Mouse (Mus musculus) ES-Bruce4 (cell line): ENCODE data around the gene 1700030K09Rik. TPM values are rescaled to one million over a fixed set of nuclear protein-coding genes. Genes with fewer than 3 reads are reported as not detected.
A peak's percentile ranks its signal among the peaks of the same experiment; 100 is the strongest.

ENCODE experiments used
- H3K27ac ChIP-seq: 2 replicates; pipeline ENCODE4 v1.5.1; 2012; ENCODE audit warnings: low read length, inconsistent platforms; ENCODE audit not compliant: insufficient read depth
- H3K27me3 ChIP-seq: 2 replicates; pipeline ENCODE4 v1.6.1; 2012; ENCODE audit warnings: mild to moderate bottlenecking, low read length, inconsistent platforms; ENCODE audit not compliant: control insufficient read depth, poor library complexity, insufficient read depth, severe bottlenecking
- H3K36me3 ChIP-seq: 2 replicates; pipeline ENCODE4 v1.6.1; 2012; ENCODE audit warnings: inconsistent platforms, mild to moderate bottlenecking, low read length, moderate library complexity; ENCODE audit not compliant: control insufficient read depth, poor library complexity, insufficient read depth, severe bottlenecking
- H3K4me1 ChIP-seq: one replicate; pipeline ENCODE4 v1.8.1; 2011; ENCODE audit warnings: low read length; ENCODE audit not compliant: control insufficient read depth, insufficient read depth
- H3K4me3 ChIP-seq: 2 replicates; pipeline ENCODE4 v1.5.1; 2011; ENCODE audit warnings: low read depth, mild to moderate bottlenecking, low read length
- H3K9ac ChIP-seq: 2 replicates; pipeline ENCODE4 v1.6.1; 2012; ENCODE audit warnings: low read depth, mild to moderate bottlenecking, inconsistent platforms; ENCODE audit not compliant: poor library complexity, severe bottlenecking
- H3K9me3 ChIP-seq: replicated peaks from 2 replicates; pipeline ENCODE4 v1.6.1; 2012; ENCODE audit warnings: mild to moderate bottlenecking, low read length, inconsistent platforms; ENCODE audit not compliant: control insufficient read depth, poor library complexity, insufficient read depth, severe bottlenecking
- CTCF ChIP-seq: IDR thresholded peaks from one replicate; pipeline ENCODE4 v1.8.1; 2011; ENCODE audit warnings: low read depth, low read length
- EP300 ChIP-seq: IDR thresholded peaks from 2 replicates; pipeline ENCODE4 v1.6.1; 2011; ENCODE audit warnings: low read depth, low read length; ENCODE audit not compliant: insufficient read depth
- POLR2A ChIP-seq: IDR thresholded peaks from one replicate; pipeline ENCODE4 v1.8.1; 2011; ENCODE audit warnings: low read length; ENCODE audit not compliant: insufficient read depth
- polyA plus RNA-seq: library from polyadenylated mRNA; stranded (reverse); fragments of >200 nt; gene quantifications from 2 replicates; pipeline ENCODE4 v1.2.4, GENCODE M21; 2011; ENCODE audit warnings: low read depth; ENCODE audit not compliant: missing spikeins, insufficient read depth, insufficient read length

The 1700030K09Rik gene
- 5.8 and 6.9 TPM in 2 replicates for polyA plus RNA-seq

DNA sequence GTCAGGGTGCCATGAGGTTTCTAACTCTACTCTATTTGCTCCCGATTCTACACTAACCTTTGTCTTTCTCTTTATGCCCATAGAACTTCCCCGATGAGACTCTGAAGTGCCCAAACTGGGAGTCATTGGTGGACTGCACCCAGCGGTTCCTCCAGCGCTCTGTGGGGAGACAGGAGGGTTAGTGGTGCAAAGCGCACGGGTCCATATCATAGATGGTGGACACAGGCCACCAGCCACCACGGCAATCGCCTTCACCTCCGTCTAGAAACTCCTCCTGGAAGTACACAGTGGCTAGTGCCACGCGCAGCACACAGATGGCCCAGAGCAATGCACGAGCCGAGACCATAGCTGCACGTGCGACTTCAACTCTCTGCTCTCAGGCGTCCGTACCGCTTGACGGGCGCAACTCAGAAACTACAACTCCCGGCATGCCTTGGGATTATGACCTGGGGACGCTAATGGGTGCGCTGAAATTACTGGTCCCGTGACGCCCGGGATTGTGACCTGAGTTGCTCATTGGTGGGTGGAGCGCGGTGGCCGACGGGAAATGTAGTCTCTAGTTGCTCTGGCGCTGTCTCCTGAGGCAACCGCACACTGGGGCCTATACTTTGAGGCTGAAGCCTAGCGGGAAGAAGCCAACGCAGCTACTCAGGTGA is at the start of gene 1700030K09Rik, which contains the start of gene Calr3:
1700030K09Rik (plus strand) TSS at position 543 of the 656 bp plus-strand sequence.
Calr3 (minus strand) TSS at position 533 of the 656 bp plus-strand sequence.
- TF ChIP-seq CTCF (no peak), POLR2A (no peak), EP300 (no peak)
- no peak within 1 kb of the TSS for H3K27ac ChIP-seq

DNA sequence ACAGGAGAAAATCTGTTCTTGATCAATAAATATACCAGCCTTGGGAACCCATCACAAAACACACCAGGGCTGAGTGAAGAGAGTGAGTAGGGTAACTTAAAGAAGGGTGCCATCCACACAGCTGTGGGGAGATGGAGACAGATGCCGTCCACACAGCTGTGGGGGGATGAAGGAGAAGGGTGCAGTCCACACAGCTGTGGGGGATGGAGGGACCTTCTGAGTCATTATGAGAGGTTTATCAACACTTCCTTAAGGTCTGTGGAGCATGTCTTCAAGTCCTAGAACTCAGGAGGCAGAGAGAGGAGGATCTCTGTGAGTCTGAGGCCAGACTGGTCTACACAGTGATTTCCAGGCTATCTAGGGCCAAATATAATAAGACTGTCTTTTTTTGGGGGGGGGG is 42.3 kb upstream of the 1700030K09Rik start:
- no peak for TF ChIP-seq EP300
- TF ChIP-seq POLR2A: no peak
- TF ChIP-seq CTCF: no peak
- no peaks in the 10 kb centered on the region for H3K27me3 ChIP-seq
- H3K9ac ChIP-seq: 0 out of 2 replicates have a peak overlapping the region, but pooled peaks have one; percentile 15
- H3K9me3 ChIP-seq: no peaks in the 10 kb centered on the region
- no peak overlapping the region for H3K4me3 ChIP-seq
- peaks cover 6% of the 10 kb centered on the region for H3K4me1 ChIP-seq
- 0 out of 2 replicates have a peak, but pooled peaks cover 3% of the 10 kb centered on the region for H3K36me3 ChIP-seq
- no peak overlapping the region for H3K27ac ChIP-seq

More for the DNA sequence above, at the start of gene 1700030K09Rik, which contains the start of gene Calr3:
- Histone ChIP-seq H3K9me3 (no peaks in the 10 kb centered on the region), H3K36me3 (no peaks in the 10 kb centered on the region), H3K27me3 (no peaks in the 10 kb centered on the region), H3K9ac (peak within 1 kb of the TSS; percentile 51), H3K4me1 (no peaks in the 10 kb centered on the region), H3K4me3 (peak within 1 kb of the TSS; percentile 90)

GRCm38 (mm10) chr8:72402981-72403380 is 40.7 kb upstream of the 1700030K09Rik start:
- Histone ChIP-seq H3K27me3 (no peaks in the 10 kb centered on the region), H3K27ac (no peak overlapping the region), H3K9ac (no peak overlapping the region), H3K4me1 (peaks cover 6% of the 10 kb centered on the region), H3K36me3 (no peaks in the 10 kb centered on the region), H3K4me3 (no peak overlapping the region), H3K9me3 (no peaks in the 10 kb centered on the region)
- TF ChIP-seq EP300: no peak
- TF ChIP-seq CTCF: no peak
- TF ChIP-seq POLR2A: no peak

DNA sequence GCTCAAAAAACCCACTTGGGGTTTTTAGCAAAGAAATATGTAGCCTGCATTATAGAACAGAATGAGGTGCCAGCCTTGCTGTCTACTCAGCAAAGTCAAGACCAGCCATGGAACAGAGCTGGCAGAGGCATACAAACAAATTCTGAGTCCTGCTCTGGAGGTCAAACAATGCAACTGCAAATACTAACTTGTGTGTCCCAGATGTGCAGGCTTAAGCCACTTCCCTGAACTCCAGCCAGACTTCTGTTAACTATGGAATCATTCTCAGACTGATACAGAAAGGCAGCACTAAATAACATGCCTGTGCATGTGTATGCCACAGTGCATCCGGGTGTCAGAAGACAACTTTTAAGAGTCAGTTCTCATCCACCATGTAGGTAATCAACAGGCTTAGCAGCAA is 35.8 kb upstream of the 1700030K09Rik start:
- H3K9me3 ChIP-seq: no peaks in the 10 kb centered on the region
- no peak overlapping the region for H3K27ac ChIP-seq
- no peaks in the 10 kb centered on the region for H3K4me1 ChIP-seq
- TF ChIP-seq POLR2A (no peak), EP300 (no peak), CTCF (no peak)
- no peaks in the 10 kb centered on the region for H3K27me3 ChIP-seq
- no peaks in the 10 kb centered on the region for H3K36me3 ChIP-seq
- no peak overlapping the region for H3K9ac ChIP-seq
- no peak overlapping the region for H3K4me3 ChIP-seq

GRCm38 (mm10) chr8:72409443-72409842 is 34.2 kb upstream of the 1700030K09Rik start:
- Histone ChIP-seq H3K9ac (no peak overlapping the region), H3K36me3 (no peaks in the 10 kb centered on the region), H3K4me1 (no peaks in the 10 kb centered on the region), H3K4me3 (no peak overlapping the region), H3K27me3 (no peaks in the 10 kb centered on the region), H3K9me3 (no peaks in the 10 kb centered on the region), H3K27ac (no peak overlapping the region)
- TF ChIP-seq CTCF: no peak
- TF ChIP-seq POLR2A: no peak
- no peak for TF ChIP-seq EP300

- no peak overlapping the region for H3K27ac ChIP-seq
- H3K9me3 ChIP-seq: no peaks in the 10 kb centered on the region
- no peak overlapping the region for H3K4me3 ChIP-seq
- H3K27me3 ChIP-seq: no peaks in the 10 kb centered on the region
- H3K36me3 ChIP-seq: no peaks in the 10 kb centered on the region
- H3K4me1 ChIP-seq: peaks cover 5% of the 10 kb centered on the region
- no peak for TF ChIP-seq EP300
- no peak for TF ChIP-seq CTCF
- TF ChIP-seq POLR2A: no peak
- H3K9ac ChIP-seq: no peak overlapping the region
These were observed 29.8 kb upstream of the 1700030K09Rik start for GRCm38 (mm10) chr8:72413839-72414238.
